Mouse (Mus musculus): ENCODE data around the gene Zfp352. TPM values are rescaled to one million over a fixed set of nuclear protein-coding genes. Genes with fewer than 3 reads are reported as not detected.
A peak's percentile ranks its signal among the peaks of the same experiment; 100 is the strongest.
"Not testable (repeated sequence)": the region's sequence is repeated elsewhere in the genome, so short reads cannot be mapped to it uniquely, and the experiment has no call there.

The Zfp352 gene
- polyA plus RNA-seq (2016; fragmentation: Nextera tagmentation; extraction: Ambion mirVana): not detected in 2 replicates

GRCm38 (mm10) chr4:90218520-90218919 lies at the start of gene Zfp352:
Gene Zfp352 (plus strand): TSS chr4:90218820.
- Histone ChIP-seq H3K36me3 (no peaks in the 10 kb centered on the region), H3K4me2 (replicated peaks) (no peak within 1 kb of the TSS), H3K9ac (no peak within 1 kb of the TSS), H3K9me3 (no peaks in the 10 kb centered on the region), H3K4me1 (no peaks in the 10 kb centered on the region), H3K27me3 (replicated peaks) (no peaks in the 10 kb centered on the region), H3K27ac (no peak within 1 kb of the TSS), H3K4me3 (no peak within 1 kb of the TSS)
- 95% methylated on average over 2 of the region's 2 CpGs for WGBS
- ATAC-seq (ENCODE audit: low FRiP score, low read depth): no peak

GRCm38 (mm10) chr4:90170890-90171483 lies 47.6 kb upstream of the Zfp352 start:
- Histone ChIP-seq H3K4me3 (no peak overlapping the region), H3K4me1 (no peaks in the 10 kb centered on the region), H3K9me3 (no peaks in the 10 kb centered on the region), H3K27ac (no peak overlapping the region), H3K4me2 (replicated peaks) (no peak overlapping the region), H3K27me3 (replicated peaks) (no peaks in the 10 kb centered on the region), H3K9ac (no peak overlapping the region), H3K36me3 (no peaks in the 10 kb centered on the region)
- 83% methylated on average over 3 of the region's 3 CpGs for WGBS
- peak; percentile 33; the same call in 1 of the 2 replicates for ATAC-seq (ENCODE audit: low FRiP score, low read depth)

- Histone ChIP-seq H3K4me2 (replicated peaks) (no peak overlapping the region), H3K9me3 (no peaks in the 10 kb centered on the region), H3K27ac (no peak overlapping the region), H3K36me3 (no peaks in the 10 kb centered on the region), H3K4me3 (no peak overlapping the region), H3K9ac (no peak overlapping the region), H3K27me3 (replicated peaks) (no peaks in the 10 kb centered on the region), H3K4me1 (no peaks in the 10 kb centered on the region)
- no peak for ATAC-seq (ENCODE audit: low FRiP score, low read depth)
- 79% methylated on average over 1 of the region's 1 CpGs for WGBS
Observed at GRCm38 (mm10) chr4:90174036-90174435, 44.6 kb upstream of the Zfp352 start.

GRCm38 (mm10) chr4:90203421-90203820 lies 15.2 kb upstream of the Zfp352 start:
- no peak overlapping the region for H3K4me2 ChIP-seq (replicated peaks)
- 82% methylated on average over 5 of the region's 5 CpGs for WGBS
- ATAC-seq (ENCODE audit: low FRiP score, low read depth): no peak
- no peak overlapping the region for H3K9ac ChIP-seq
- no peaks in the 10 kb centered on the region for H3K9me3 ChIP-seq
- no peak overlapping the region for H3K4me3 ChIP-seq
- H3K36me3 ChIP-seq: no peaks in the 10 kb centered on the region
- H3K27ac ChIP-seq: no peak overlapping the region
- H3K4me1 ChIP-seq: no peaks in the 10 kb centered on the region
- H3K27me3 ChIP-seq (replicated peaks): no peaks in the 10 kb centered on the region

- H3K27ac ChIP-seq: no peak overlapping the region
- ATAC-seq (ENCODE audit: low FRiP score, low read depth): no peak
- H3K4me1 ChIP-seq: no peaks in the 10 kb centered on the region
- H3K9ac ChIP-seq: no peak overlapping the region
- no peak overlapping the region for H3K4me3 ChIP-seq
- H3K4me2 ChIP-seq (replicated peaks): no peak overlapping the region
- WGBS: 16% methylated on average over 1 of the region's 1 CpGs
- no peaks in the 10 kb centered on the region for H3K36me3 ChIP-seq
- H3K27me3 ChIP-seq (replicated peaks): no peaks in the 10 kb centered on the region
- H3K9me3 ChIP-seq: no peaks in the 10 kb centered on the region
Observed at GRCm38 (mm10) chr4:90211475-90211874, 7.1 kb upstream of the Zfp352 start.

GRCm38 (mm10) chr4:90212076-90212475 lies 6.5 kb upstream of the Zfp352 start:
- Histone ChIP-seq H3K27me3 (replicated peaks) (no peaks in the 10 kb centered on the region), H3K9me3 (no peaks in the 10 kb centered on the region), H3K9ac (no peak overlapping the region), H3K27ac (no peak overlapping the region), H3K4me3 (no peak overlapping the region), H3K36me3 (no peaks in the 10 kb centered on the region), H3K4me1 (no peaks in the 10 kb centered on the region), H3K4me2 (replicated peaks) (no peak overlapping the region)
- no peak for ATAC-seq (ENCODE audit: low FRiP score, low read depth)
- WGBS: 90% methylated on average over 3 of the region's 3 CpGs

GRCm38 (mm10) chr4:90235646-90236045 lies 17.0 kb downstream of the Zfp352 start:
- 90% methylated on average over 5 of the region's 5 CpGs for WGBS
- not testable (repeated sequence) for H3K36me3 ChIP-seq; H3K27ac ChIP-seq; ATAC-seq (ENCODE audit: low FRiP score, low read depth); H3K4me2 ChIP-seq (replicated peaks); H3K9ac ChIP-seq; H3K27me3 ChIP-seq (replicated peaks); H3K4me1 ChIP-seq; H3K4me3 ChIP-seq; H3K9me3 ChIP-seq

GRCm38 (mm10) chr4:90269781-90270180 lies 51.2 kb downstream of the Zfp352 start:
- Histone ChIP-seq H3K4me1 (no peaks in the 10 kb centered on the region), H3K27ac (no peak overlapping the region), H3K4me2 (replicated peaks) (no peak overlapping the region), H3K27me3 (replicated peaks) (no peaks in the 10 kb centered on the region), H3K36me3 (no peaks in the 10 kb centered on the region), H3K9ac (no peak overlapping the region), H3K9me3 (peaks cover 19% of the 10 kb centered on the region), H3K4me3 (no peak overlapping the region)
- ATAC-seq (ENCODE audit: low FRiP score, low read depth): no peak
